Mouse (Mus musculus) limb, embryonic 10.5 days (tissue): ENCODE data around the gene Ing3. TPM values are rescaled to one million over a fixed set of nuclear protein-coding genes. Genes with fewer than 3 reads are reported as not detected.

ENCODE experiments used
- DNase-seq: peaks from one replicate; pipeline ENCODE4 v3.0.0-alpha.2; 2017; ENCODE audit warnings: low spot score
- H3K27ac ChIP-seq: fragments of 300-500 bp; sonication (generic); 2 replicates; pipeline ENCODE4 v1.5.1; 2016; ENCODE audit warnings: mild to moderate bottlenecking
- H3K27me3 ChIP-seq: fragments of 300-500 bp; sonication (generic); 2 replicates; pipeline ENCODE4 v1.6.1; 2016; ENCODE audit warnings: low read depth, mild to moderate bottlenecking; ENCODE audit not compliant: poor library complexity, severe bottlenecking
- H3K36me3 ChIP-seq: fragments of 300-500 bp; sonication (generic); 2 replicates; pipeline ENCODE4 v1.6.1; 2016; ENCODE audit warnings: mild to moderate bottlenecking, moderate library complexity
- H3K4me1 ChIP-seq: fragments of 300-500 bp; sonication (generic); 2 replicates; pipeline ENCODE4 v1.6.1; 2016
- H3K4me3 ChIP-seq: fragments of 300-500 bp; sonication (generic); 2 replicates; pipeline ENCODE4 v1.5.1; 2016; ENCODE audit warnings: mild to moderate bottlenecking, moderate library complexity
- H3K9me3 ChIP-seq: fragments of 300-500 bp; sonication (generic); replicated peaks from 2 replicates; pipeline ENCODE4 v1.6.1; 2016; ENCODE audit warnings: mild to moderate bottlenecking
- WGBS: fragments of 180-500 bp; shearing (Covaris S2); methylation state at CpG from one replicate; pipeline ENCODE4 v1.1.7; 2016; 5-methylcytosine and 5-hydroxymethylcytosine counted together
- polyA plus RNA-seq: library from polyadenylated mRNA; unstranded; fragments of >200 nt; fragmentation: Nextera tagmentation; extraction: Ambion mirVana; gene quantifications from 2 replicates; pipeline ENCODE4 v1.2.1, GENCODE M21; 2016

Gene Ing3
- polyA plus RNA-seq, 1 experiment from 2014 or later, result 57.8 TPM

GRCm38 (mm10) chr6:21984990-21985731 is 35.8 kb downstream of the Ing3 start:
- 10% methylated on average over 16 of the region's 16 CpGs for WGBS
- H3K27ac ChIP-seq, result peak overlapping the region; percentile 92

GRCm38 (mm10) chr6:21985732-21986540 is 36.6 kb downstream of the Ing3 start, which contains the start of gene Cped1:
Cped1 (plus strand) TSS chr6:21985916.
- Histone ChIP-seq H3K27ac (peak within 1 kb of the TSS; percentile 92), H3K36me3 (peaks cover 5% of the 10 kb centered on the region; the same call in 1 of the 2 replicates), H3K4me3 (peak within 1 kb of the TSS; percentile 71), H3K4me1 (peaks cover 11% of the 10 kb centered on the region), H3K9me3 (no peaks in the 10 kb centered on the region), H3K27me3 (no peaks in the 10 kb centered on the region)
- WGBS, result under 1% methylated on average over 38 of the region's 38 CpGs
- peak; percentile 78 for DNase-seq

More at GRCm38 (mm10) chr6:21984990-21985731, 35.8 kb downstream of the Ing3 start:
- Histone ChIP-seq H3K4me3 (peak overlapping the region; percentile 71), H3K36me3 (peaks cover 5% of the 10 kb centered on the region; the same call in 1 of the 2 replicates), H3K27me3 (no peaks in the 10 kb centered on the region), H3K4me1 (peaks cover 4% of the 10 kb centered on the region), H3K9me3 (no peaks in the 10 kb centered on the region)
- peak; percentile 66 for DNase-seq

DNA sequence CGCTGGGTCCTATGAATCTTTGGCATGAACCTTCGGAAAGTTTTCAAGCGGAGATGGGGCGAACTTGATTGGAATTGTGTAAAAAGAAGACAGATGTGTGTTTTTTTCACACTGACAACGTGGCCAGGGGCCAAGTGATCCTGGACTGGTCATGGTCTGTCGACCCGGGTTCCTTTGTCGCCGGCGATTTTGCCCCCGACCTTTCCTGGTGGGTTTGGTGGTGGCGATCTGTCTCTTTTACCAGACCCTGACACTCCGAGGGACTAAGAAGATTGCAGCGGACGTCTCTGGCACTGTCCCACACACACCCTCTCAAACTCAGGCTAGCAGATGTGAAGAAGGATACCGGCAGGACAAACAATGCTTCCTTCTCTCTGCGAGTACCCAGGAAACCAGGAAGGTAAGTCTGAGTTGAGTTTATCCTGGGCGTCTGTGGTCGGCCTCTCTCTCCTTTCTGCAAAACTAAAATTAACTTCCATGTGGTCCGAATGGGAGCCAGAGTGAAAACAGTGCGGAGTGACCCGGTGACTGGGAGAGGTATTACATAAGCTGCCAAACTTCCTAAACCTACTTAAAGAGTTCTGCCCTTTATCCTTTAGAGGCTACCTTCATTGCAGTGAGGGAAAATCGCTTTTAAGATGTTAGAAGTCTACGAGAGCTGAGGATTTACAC is 37.4 kb downstream of the Ing3 start:
- Histone ChIP-seq H3K4me3 (peak overlapping the region; percentile 71), H3K4me1 (peaks cover 19% of the 10 kb centered on the region), H3K27ac (peak overlapping the region; percentile 92), H3K36me3 (peaks cover 8% of the 10 kb centered on the region), H3K9me3 (no peaks in the 10 kb centered on the region), H3K27me3 (no peaks in the 10 kb centered on the region)
- WGBS, result 5% methylated on average over 24 of the region's 24 CpGs
- DNase-seq, result peak; percentile 58

DNA sequence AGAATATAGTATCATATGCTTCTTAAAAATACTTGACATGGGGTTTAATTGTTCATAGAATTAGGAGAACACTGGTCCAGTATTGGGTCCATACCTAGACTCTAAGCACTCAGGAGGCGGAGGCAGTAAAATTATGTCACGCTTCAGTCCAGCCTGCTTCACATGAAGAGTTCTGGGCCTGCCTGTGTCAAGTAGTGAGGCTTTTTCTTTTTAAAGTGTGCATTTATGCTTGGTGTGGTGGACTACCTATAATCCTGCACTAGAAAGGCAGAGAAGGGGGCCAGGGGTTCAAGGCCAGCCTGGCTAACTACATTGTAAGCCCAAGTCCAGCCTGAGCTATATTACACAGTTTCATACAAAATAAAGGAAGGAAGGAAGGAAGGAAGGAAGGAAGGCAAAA is 38.2 kb downstream of the Ing3 start:
- Histone ChIP-seq H3K9me3 (no peaks in the 10 kb centered on the region), H3K36me3 (peaks cover 16% of the 10 kb centered on the region), H3K4me1 (peaks cover 19% of the 10 kb centered on the region), H3K27me3 (no peaks in the 10 kb centered on the region), H3K27ac (peak overlapping the region; percentile 92), H3K4me3 (peak overlapping the region; percentile 71)
- DNase-seq, result no peak
- 57% methylated on average over 2 of the region's 2 CpGs for WGBS

DNA sequence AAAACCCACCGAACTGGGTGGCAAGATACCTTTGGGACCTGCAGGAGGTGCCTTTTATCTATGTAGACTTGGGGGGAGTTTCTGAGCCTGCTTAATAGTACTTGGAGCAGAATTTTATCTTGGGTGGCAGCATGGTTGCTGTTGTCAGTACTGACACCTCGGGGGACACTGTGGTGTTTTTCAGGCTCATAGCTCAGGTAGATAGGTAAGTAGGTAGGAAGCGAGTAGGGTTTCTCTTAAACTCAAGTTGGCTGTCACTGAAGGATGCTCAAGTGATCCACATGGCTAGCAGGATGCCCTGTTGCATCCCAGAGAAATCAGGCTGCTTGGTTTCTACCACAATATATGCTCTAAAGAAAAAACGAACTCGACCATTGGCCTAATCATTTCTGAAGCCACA is 38.9 kb downstream of the Ing3 start:
- DNase-seq, result no peak
- WGBS, result 81% methylated on average over 5 of the region's 5 CpGs
- Histone ChIP-seq H3K27me3 (no peaks in the 10 kb centered on the region), H3K4me3 (peak overlapping the region; percentile 71), H3K9me3 (no peaks in the 10 kb centered on the region), H3K36me3 (peaks cover 23% of the 10 kb centered on the region), H3K27ac (peak overlapping the region; percentile 92), H3K4me1 (peaks cover 19% of the 10 kb centered on the region)

- H3K4me1 ChIP-seq, result peaks cover 19% of the 10 kb centered on the region
- peak overlapping the region; percentile 71 for H3K4me3 ChIP-seq
- peaks cover 28% of the 10 kb centered on the region for H3K36me3 ChIP-seq
- no peak for DNase-seq
- peak overlapping the region; percentile 92 for H3K27ac ChIP-seq
- no peaks in the 10 kb centered on the region for H3K9me3 ChIP-seq
- H3K27me3 ChIP-seq, result no peaks in the 10 kb centered on the region
- 46% methylated on average over 4 of the region's 4 CpGs for WGBS
Measured at GRCm38 (mm10) chr6:21989081-21989480, 39.7 kb downstream of the Ing3 start.

GRCm38 (mm10) chr6:21990181-21991135 is 41.1 kb downstream of the Ing3 start:
- no peak for DNase-seq
- H3K4me3 ChIP-seq, result peak overlapping the region; percentile 71
- peaks cover 25% of the 10 kb centered on the region for H3K4me1 ChIP-seq
- WGBS, result 64% methylated on average over 9 of the region's 9 CpGs
- no peaks in the 10 kb centered on the region for H3K9me3 ChIP-seq
- H3K36me3 ChIP-seq, result peaks cover 40% of the 10 kb centered on the region
- H3K27ac ChIP-seq, result peak overlapping the region; percentile 92
- H3K27me3 ChIP-seq, result no peaks in the 10 kb centered on the region

DNA sequence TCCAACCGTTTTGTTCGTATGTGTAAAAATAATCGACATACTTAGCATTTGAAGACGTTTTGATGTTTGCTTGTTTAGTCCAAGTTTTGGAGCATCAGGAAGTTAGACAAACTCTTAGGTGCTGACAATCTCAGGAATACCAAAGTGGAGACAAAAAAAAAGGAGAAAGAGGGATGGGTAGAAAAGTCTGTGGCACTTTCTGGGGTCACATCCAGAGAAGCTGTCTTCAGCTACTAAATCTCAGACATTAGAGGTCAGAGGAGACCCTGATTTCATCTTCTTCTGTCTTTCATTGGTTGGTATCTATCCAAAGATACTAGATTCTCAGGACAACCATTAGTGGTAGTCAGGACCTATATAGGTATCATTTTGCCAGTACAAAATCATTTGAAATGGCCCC is 41.8 kb downstream of the Ing3 start:
- Histone ChIP-seq H3K9me3 (no peaks in the 10 kb centered on the region), H3K27me3 (no peaks in the 10 kb centered on the region), H3K27ac (peak overlapping the region; percentile 92), H3K36me3 (peaks cover 40% of the 10 kb centered on the region), H3K4me3 (peak overlapping the region; percentile 71), H3K4me1 (peaks cover 30% of the 10 kb centered on the region)
- no peak for DNase-seq
- 80% methylated on average over 4 of the region's 4 CpGs for WGBS

- peaks cover 40% of the 10 kb centered on the region for H3K36me3 ChIP-seq
- H3K27me3 ChIP-seq, result no peaks in the 10 kb centered on the region
- DNase-seq, result no peak
- no peak overlapping the region for H3K27ac ChIP-seq
- WGBS, result 92% methylated on average over 2 of the region's 2 CpGs
- no peak overlapping the region for H3K4me3 ChIP-seq
- peaks cover 45% of the 10 kb centered on the region for H3K4me1 ChIP-seq
- no peaks in the 10 kb centered on the region for H3K9me3 ChIP-seq
Measured at GRCm38 (mm10) chr6:21993070-21993469, 43.7 kb downstream of the Ing3 start.

GRCm38 (mm10) chr6:21998131-21998530 is 48.8 kb downstream of the Ing3 start:
- H3K36me3 ChIP-seq, result peaks cover 40% of the 10 kb centered on the region
- no peak overlapping the region for H3K4me3 ChIP-seq
- DNase-seq, result no peak
- WGBS, result 31% methylated on average over 4 of the region's 4 CpGs
- peaks cover 79% of the 10 kb centered on the region for H3K4me1 ChIP-seq
- no peaks in the 10 kb centered on the region for H3K9me3 ChIP-seq
- no peaks in the 10 kb centered on the region for H3K27me3 ChIP-seq
- H3K27ac ChIP-seq, result peak overlapping the region; percentile 81

DNA sequence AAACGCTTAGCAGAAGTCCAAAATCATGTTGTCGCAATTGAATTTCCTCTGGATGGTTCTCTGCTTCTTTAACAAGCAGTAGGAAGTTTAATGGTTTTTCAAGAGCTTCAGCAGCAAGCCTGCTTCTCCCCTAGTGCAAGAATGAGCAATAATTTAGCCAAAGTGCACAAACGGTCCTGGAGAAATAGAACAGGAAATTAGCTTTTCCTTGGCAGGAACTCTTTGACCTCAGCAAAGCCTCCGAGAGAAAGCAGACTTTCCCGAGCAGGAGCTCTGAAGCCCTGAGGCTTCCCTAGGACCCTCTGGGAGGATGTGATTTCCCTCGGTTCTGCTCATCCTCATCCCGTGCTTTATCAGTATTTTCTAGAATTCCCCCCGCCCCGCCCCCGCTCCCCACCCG is 49.7 kb downstream of the Ing3 start:
- Histone ChIP-seq H3K27ac (peak overlapping the region; percentile 81), H3K4me3 (peak overlapping the region; percentile 29; the same call in 1 of the 2 replicates), H3K36me3 (peaks cover 39% of the 10 kb centered on the region), H3K4me1 (peaks cover 88% of the 10 kb centered on the region), H3K9me3 (no peaks in the 10 kb centered on the region), H3K27me3 (no peaks in the 10 kb centered on the region)
- no peak for DNase-seq
- WGBS, result 32% methylated on average over 11 of the region's 11 CpGs

- DNase-seq, result no peak
- peaks cover 85% of the 10 kb centered on the region for H3K4me1 ChIP-seq
Measured at GRCm38 (mm10) chr6:22000086-22000485, 50.7 kb downstream of the Ing3 start.

More at GRCm38 (mm10) chr6:22000086-22000485, 50.7 kb downstream of the Ing3 start:
- WGBS, result 44% methylated on average over 6 of the region's 6 CpGs
- Histone ChIP-seq H3K9me3 (no peaks in the 10 kb centered on the region), H3K27ac (peak overlapping the region; percentile 81; the same call in 1 of the 2 replicates), H3K36me3 (peaks cover 39% of the 10 kb centered on the region), H3K27me3 (no peaks in the 10 kb centered on the region), H3K4me3 (no peak overlapping the region)
